Mouse (Mus musculus) CH12.LX (cell line): ENCODE results near the gene Anln.

Experiments
- EP300 ChIP-seq: IDR thresholded peaks from 2 replicates; pipeline ENCODE4 v1.6.1; 2011; ENCODE audit warnings: low read length, improper control_type of control experiment
- IRF4 ChIP-seq: IDR thresholded peaks from 2 replicates; pipeline ENCODE4 v1.6.1; 2014; ENCODE audit warnings: low read depth, mild to moderate bottlenecking, inconsistent platforms, low read length, improper control_type of control experiment
- USF1 ChIP-seq: IDR thresholded peaks from 2 replicates; pipeline ENCODE4 v1.6.1; 2014; ENCODE audit warnings: low read depth, mild to moderate bottlenecking, inconsistent platforms, low read length, improper control_type of control experiment
- ZNF384 ChIP-seq: IDR thresholded peaks from 2 replicates; pipeline ENCODE4 v1.6.1; 2012; ENCODE audit warnings: low read depth, low read length, improper control_type of control experiment, inconsistent platforms

- TF ChIP-seq ZNF384 (no peak), IRF4 (peak; percentile 37; the same call in 1 of the 2 replicates), EP300 (no peak), USF1 (no peak)
Measured at GRCm38 (mm10) chr9:22313218-22313617, 75.8 kb downstream of the Anln start.
